Mouse (Mus musculus) liver, adult 10 weeks (tissue): Measurements from ENCODE around the gene Ifit2. TPM values are rescaled to one million over a fixed set of nuclear protein-coding genes. Genes with fewer than 3 reads are reported as not detected.

ENCODE experiments used
- polyA plus RNA-seq: library from polyadenylated mRNA; stranded (reverse); fragments of 350-450 nt; fragmentation: Illumina TruSeq; extraction: RNeasy Lipid Tissue Mini Kit (QIAGEN cat#74804); gene quantifications from one replicate; pipeline ENCODE4 v1.2.3, GENCODE M21; 2014; ENCODE audit warnings: low read depth, low replicate concordance

Ifit2 gene
- polyA plus RNA-seq = 6.1 TPM

DNA sequence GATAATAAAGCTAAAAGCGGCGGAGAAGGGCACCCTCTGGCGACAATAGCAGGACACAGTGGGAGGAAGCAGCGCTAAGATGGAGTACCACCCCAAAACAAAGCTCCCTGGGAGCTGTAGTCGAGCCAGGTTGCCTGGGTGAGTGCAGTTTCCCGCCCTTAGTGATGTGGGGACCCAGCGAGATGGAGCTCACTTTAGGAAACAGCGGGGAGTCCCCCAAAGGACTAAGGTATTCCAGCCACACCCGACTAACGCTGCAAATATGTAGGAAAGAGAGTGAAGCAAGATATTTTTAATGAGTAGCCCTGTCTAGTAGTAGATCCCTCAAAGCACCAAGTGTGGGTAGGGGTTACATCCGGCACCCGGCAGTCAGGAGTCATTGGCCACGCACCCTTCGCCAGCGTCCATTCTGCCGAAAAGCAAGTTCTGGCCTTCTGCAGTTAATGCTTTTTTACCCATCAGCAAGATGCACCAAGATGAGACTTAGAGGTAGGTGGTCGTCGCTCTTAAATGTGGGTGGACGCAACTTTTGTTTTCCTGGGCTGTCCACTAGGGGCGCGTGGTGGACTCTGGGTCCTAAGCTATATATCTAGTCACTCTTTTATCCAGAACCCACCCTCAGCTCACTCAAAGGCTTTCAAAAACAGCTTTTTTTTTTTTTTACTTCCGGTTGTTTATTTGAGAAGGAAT lies at the start of gene Ifit2:
Ifit2 (plus strand) TSS at position 161 of the 690 bp plus-strand sequence.

DNA sequence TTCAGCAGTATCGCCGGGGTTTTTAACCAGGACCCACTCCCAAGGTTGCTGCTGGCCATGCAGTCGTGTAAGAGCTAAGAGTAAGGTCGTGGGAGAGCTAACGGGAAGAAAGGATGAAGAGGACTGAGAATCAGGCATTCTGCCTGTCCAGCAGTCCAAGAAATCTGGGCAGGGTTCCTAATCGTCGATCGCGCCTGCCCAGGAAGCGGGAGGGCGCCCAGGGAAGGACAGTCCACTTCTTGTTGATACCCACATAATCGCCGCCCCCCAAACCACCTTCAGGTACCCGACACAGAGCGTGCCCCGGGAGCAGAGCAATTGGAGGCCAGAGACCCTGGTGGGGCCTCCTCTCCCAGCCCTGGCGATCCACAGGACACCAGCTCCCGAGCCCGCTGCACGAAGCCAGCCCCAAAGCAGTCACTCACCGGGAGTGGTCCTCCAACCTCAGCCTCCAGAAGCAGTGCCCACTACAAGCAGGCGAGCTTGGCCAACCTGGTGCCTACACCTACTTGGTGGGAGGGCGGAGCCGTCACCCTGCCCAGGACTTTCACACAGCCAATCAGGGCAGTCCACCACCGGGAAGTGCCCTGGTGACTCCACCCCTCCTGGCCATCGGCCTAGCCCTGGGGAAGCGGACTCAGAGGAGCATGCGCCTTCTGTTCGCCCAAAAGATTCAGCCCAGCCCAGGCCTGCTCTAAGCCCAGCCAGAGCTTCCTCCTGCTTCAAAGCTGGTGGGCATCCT lies 23.4 kb upstream of the Ifit2 start, which contains the start of gene Lipa:
Lipa (minus strand) TSS at position 534 of the 742 bp plus-strand sequence.

DNA sequence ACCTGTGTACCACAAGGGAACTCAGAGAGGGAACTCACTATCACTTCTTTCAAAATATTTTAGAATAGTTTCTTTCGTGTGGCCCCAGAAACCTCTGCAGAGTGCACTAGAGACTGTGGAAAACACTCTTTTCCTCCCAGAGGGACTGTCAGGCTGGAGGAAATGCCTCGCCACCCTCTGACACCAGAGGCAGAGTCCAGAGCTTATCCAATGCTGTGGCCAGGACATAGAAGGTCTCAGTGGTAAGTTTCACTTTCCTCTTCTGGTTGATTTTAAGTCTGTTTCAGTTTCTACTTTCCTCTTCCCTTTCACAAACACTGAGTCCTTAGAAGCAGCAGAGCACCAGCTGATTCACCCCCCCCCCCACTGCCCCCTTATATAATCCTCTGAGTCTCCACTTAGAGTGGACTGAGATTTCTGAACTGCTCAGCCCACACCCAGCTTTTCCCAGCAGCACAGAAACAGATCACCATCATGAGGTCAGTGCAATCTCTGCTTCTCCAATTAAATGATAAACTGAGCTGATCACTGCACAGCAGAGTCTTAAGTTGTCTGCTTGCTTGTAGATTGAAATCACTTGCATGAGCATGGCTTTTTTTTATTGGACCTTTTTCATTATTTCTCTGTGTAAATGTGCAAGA lies 32.8 kb downstream of the Ifit2 start, which contains the start of gene Ifit3:
Ifit3 (plus strand) TSS at position 406 of the 641 bp plus-strand sequence.

DNA sequence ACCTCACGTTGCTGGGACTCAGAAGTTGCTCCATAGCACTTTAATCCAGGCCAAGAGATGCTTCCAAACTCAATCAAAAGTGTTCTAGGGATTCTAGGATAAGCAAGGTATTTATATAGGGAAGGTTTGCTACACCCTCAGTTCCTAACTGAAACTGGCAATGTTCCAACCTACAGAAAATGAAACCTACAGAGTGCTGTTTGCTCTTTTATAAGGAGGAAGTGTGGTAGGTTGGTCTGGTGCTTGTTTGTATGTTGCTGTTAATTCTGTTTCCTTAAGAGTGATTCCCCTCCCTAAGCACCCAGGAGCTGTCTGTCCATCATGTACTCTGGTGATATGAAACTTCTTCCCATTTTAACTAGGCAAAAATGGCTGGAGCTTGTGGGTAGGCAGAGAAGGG lies 51.4 kb downstream of the Ifit2 start, which contains the start of gene Ifit1bl1:
Ifit1bl1 (minus strand) TSS at position 69 of the 400 bp plus-strand sequence.

DNA sequence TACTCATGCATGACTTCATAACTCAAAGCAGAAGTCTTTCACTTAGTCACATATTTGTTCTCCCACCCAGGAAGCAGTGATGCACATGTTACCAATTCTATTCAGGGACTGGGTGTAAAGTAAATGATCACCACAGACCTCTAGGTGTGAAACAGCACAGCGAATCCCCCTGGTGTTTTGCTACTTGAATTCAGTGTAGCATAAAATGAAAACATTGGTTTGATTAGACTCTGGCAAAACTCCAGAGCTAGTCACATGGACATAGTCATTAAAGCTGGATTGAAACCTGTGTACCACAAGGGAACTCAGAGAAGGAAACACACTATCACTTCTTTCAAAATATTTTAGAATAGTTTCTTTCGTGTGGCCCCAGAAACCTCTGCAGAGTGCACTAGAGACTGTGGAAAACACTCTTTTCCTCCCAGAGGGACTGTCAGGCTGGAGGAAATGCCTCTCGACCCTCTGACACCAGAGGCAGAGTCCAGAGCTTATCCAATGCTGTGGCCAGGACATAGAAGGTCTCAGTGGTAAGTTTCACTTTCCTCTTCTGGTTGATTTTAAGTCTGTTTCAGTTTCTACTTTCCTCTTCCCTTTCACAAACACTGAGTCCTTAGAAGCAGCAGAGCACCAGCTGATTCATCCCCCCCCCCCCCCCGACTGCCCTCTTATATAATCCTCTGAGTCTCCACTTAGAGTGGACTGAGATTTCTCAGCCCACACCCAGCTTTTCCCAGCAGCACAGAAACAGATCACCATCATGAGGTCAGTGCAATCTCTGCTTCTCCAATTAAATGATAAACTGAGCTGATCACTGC lies 57.0 kb downstream of the Ifit2 start, which contains the start of gene Ifit3b:
Ifit3b (plus strand) TSS at position 734 of the 815 bp plus-strand sequence.

Other genes with a start within 250 kb of the Ifit2 start
- not detected for gene Ch25h, start 75.5 kb upstream of the Ifit2 start, polyA plus RNA-seq
- gene Lipa, start 23.2 kb upstream of the Ifit2 start, polyA plus RNA-seq = 297 TPM
- gene Ifit3, start 32.8 kb downstream of the Ifit2 start, polyA plus RNA-seq = 20.4 TPM
- 0.69 TPM for gene Ifit1bl1, start 51.3 kb downstream of the Ifit2 start, polyA plus RNA-seq
- 6.1 TPM for gene Ifit3b, start 57.3 kb downstream of the Ifit2 start, polyA plus RNA-seq
- 0.13 TPM for gene Ifit1bl2, start 90.0 kb downstream of the Ifit2 start, polyA plus RNA-seq
- gene Ifit1, start 90.2 kb downstream of the Ifit2 start, polyA plus RNA-seq = 18.9 TPM
- 61.3 TPM for gene Slc16a12, start 196.6 kb downstream of the Ifit2 start, polyA plus RNA-seq